Mouse (Mus musculus) CH12F3 (cell line): ENCODE measurements around the gene Cngb1.

Experiments
- in situ Hi-C: fragments of 300-500 bp; cut with MboI; formaldehyde crosslinking; loops from 2 replicates; pipeline ENCODE4 v1.14.3; 2020; ENCODE audit warnings: low sequenced_read_pairs

Gene Cngb1

DNA sequence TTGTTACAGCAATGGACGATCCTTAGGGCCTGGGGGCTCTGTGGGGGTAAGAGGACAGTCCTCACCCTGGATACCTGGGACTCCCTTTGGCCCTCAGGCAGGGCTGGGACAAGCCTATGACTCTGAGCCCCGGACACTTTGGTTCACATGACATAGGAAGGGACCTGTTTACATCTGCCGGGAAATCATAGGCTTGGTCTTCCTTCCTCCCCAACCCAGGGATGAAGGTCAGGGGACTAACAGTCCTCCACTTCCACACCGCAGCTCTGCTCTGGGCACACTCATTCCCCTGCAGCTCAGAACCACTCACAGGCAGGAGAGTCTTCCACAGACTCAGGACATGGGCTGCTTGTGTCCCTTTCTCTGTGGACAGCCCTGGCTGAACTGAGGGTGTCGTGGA is 20.4 kb upstream of the Cngb1 start:
- in situ Hi-C loops, result no loop called here

DNA sequence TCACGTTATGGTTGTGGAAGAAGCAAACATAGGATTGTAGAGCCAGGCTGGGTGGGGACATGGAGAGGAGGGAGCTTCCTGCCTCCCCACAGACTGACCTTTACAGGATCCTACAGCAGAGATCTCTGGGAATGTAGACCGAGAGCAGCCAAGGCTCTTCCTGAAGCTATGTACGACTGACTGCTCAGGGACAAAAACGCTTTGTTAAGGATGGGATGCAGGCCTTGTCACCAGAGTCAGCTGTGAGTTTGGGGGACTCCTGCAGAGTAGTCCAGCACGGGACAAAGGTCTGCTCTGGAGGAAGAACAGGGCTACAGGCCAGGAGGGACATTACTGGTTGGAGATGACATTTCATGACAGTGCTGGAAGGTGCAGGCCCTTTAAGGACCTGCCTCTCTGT is 18.3 kb upstream of the Cngb1 start:
- in situ Hi-C loops, result no loop called here

DNA sequence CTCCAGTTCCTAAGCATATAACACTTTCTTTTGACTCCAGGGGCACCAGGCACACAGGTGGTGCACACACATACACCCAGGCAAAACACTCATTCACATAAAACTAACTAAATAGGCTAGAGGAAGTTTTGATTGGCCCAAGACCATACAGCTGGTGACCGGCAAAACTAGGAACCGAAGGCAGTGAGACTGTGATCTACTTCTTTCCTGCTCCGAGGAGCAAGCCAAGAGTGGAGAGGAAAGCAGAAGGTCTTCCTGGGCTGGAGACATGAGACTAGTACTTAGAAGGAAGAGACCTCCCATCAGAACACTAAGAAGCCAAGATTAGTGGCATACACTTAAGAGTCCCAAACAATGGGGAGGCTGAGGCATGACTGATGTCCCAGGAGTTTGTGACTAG is 16.8 kb upstream of the Cngb1 start:
- in situ Hi-C loops, result no loop called here

DNA sequence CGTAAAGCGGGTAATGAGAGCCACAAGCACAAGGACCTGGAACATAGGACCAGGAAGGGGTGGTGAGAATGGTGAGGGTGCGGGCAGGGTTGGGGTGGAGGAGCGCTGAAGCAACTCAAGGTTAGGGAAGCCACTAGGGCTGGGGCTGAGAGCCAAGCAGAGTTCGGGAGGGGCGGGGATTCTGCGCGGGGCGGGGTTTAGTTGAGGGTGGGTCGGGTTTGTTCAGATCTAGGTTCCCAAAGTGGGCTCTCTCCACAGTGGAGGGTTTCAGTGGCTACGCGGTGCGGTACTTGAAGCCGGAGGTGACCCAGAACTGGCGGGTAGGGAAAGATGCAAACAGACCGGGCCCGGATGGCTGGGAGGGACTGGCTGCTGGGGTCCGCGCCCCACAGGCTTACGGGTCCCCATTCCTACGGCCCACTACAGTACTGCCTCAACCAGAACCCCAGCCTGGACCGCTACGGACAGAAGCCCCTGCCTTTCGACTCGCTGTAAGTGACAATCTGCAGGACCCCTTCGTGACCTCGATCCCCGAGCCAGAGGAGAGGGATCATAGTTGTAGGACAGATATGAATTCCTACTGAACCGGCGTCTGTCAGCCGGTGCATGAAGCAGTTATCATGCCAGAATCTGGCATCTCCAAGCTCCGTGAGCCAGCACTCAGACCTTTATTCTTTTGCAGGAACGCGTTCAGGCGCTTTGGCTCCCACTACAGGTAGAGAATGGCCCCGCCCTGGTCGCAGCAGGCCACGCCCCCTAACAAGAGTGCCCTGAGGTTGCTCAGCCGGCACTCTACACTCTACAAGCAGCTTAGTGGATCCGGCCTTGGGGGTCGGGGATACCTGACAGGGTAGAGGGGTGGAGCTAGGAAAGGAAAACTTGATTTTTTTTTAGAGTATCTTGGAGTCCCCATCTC is 14.1 kb upstream of the Cngb1 start:
- in situ Hi-C loops, result no loop called here

DNA sequence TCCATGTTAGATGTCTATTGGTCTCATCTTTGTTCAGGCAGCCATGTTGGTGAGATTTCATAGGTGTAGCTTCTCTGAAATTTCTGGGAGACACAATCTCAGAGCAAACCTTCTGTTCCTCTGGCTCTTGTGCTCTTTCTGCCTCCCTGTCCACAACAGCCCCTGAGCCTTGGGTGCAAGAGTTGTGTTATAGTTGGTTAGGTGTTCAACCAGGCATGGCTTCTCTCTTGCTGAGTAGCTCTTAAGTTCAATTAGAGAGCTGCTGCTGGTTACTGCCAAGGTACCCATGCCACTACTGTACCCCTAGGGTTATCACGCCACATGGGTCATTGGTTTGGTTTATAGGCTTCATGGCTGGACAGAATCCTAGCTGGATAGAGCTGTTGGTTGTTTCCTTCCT is 9.0 kb upstream of the Cngb1 start:
- in situ Hi-C loops, result no loop called here

DNA sequence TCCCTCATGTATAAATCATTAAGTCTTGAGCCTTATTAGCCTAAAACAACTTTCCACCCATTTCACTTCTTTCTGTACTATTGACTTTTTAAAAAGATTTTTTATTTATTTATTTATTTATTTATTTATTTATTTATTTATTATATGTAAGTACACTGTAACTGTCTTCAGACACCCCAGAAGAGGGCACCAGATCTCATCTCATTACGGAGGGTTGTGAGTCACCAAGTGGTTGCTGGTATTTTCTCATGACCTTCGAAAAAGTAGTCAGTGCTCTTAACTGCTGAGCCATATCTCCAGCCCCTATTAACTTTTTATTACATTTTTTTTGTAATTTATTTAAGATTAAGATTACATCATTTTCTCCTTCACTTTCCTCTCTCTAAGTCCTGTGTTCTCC is 8.3 kb upstream of the Cngb1 start:
- in situ Hi-C loops, result no loop called here

DNA sequence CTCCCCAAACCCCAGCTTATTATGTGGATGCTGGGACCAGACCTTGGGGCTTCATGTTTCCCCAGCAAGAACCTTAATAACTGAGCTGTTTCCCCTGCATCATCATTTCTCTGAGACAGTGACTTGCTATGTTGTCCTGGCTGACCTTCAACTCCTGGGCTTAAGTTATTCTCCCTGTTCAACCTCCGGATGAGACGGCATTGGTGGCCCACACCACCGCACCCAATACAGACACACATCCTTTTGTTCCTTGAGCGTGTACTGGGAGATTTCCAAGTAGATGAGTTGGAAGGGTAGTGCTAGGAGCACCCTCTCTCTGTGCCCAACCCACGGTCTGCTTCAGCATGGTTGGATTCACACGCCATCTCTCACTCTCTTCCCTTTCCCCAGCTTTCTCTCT is 7.5 kb upstream of the Cngb1 start:
- in situ Hi-C loops, result no loop called here

DNA sequence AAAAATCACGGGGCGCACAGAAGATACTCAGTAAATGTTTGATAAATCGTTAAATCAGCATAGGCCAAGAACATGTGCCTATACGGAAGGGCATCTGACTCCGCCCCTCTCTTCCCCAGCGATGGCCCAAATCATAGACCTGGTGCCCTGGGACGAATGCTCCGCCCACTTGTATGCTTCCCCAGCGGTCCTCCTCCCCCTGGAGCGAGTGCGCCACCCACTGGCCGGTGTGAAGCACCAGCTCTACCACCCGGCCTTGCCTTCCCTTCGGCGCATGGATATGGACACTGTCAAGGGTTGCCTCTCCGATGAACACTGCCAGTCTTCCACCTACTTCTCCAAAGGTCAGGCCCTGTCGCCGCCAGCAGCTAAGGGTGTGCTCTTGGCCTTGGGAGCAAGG is 6.5 kb upstream of the Cngb1 start:
- in situ Hi-C loops, result no loop called here

DNA sequence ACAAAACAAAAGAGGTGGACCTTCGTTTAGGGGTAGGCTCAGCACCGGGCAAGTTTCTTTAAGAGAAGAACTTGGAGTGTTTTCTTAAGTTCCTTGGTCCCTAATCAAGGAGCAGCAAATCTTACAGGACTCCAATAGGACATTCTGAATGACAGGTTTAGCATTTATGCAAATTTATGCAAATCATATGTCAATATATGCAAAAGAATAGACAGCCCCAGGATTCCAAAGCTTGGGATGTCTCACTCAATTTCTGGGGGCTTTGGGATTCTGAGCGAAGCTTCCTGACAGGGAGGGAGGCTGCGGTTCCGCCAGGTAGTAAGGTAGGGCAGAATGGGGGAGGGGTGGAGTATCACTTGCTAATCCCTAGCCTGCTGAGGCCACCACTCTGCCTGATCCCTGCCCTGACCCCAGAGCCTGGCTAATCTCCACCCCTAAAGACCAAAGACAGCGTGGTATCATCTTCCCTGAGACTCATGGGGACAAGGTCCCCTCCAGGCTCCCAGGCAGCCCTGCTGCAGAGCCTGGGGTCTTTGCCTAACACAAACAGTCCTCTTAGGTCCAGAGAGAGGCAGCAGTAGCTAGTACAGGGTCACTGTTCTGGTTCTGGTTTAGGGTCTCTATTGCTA is 4.1 kb upstream of the Cngb1 start, which contains the start of gene Tepp:
Gene Tepp (plus strand): TSS at position 225 of the 629 bp plus-strand sequence.
- in situ Hi-C loops, result no loop called here

DNA sequence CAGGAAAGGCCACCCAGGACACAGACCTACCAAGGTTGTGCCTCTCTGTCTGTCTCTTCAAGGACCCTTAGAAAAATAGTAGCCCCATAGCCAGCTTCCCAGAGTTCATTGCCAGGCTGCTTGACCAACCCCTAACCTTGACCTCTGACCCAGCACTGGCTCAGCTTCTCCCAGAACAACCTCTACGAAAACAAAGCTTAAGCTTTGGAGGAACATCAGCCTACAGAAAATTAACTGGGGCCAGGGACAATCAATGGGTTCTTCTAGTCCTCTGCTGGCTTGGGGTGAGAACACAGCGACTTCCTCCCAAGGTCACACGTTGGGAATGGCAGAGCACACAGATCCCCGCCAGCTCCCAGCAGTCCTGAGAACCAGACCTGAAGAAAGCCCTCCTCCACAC is 859 bp downstream of the Cngb1 start:
- in situ Hi-C loops, result no loop called here

DNA sequence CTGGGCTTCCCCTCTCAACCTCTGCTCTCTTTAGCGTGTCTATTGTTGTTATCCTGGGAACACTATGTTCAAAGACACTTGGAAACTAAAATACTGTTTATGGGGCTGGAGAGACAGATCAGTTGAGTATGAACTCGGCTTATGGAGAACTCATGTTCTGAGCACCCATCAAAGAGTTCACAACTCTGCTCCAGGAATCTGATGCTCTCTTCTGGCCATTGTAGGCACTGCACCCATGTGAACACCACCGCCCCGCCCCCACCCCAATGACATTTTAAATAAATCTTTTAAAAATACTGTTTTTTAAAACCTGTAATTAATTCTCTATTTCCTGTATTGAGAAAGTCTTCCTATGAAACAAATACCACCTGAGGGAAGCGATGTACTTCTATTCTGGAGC is 4.0 kb downstream of the Cngb1 start:
- in situ Hi-C loops, result no loop called here

DNA sequence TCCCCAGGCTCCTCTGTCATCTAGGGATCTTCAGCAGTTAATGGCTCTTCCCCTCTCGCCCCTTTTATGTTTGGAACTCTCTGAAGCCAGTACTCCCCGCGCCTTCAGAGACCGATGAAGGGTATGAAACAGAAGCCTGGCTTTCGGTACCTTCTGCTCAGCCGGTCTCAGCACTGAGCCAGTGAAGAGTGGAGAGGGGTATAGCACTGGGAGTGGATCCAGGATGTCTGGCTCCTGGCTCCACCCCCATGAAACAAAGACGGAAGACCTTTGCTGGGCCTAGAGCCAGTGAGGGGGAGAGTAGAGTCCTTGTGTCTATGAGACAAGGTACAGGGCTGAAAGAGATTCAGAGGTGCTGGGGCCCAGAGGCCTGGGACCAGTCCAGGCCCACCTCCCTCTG is 12.5 kb downstream of the Cngb1 start:
- in situ Hi-C loops, result no loop called here

DNA sequence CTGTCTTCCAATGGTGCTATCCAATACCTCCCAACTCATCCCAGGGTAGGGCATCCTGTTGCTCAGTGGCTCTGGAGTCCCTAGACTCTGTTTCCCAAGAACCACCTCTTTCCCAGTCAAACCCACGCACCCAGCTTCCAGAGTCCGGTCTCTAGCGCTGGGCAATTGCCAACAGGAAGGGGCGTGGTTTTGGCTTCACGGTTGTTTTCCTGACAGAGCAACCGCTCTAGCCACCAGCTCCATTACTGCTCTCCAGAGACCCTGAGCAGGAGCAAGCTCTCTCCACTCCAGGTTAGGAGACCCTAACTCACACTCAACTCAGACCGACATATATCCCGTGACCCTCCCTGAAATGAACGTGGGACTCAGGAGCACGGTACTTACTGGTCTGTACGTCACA is 13.2 kb downstream of the Cngb1 start:
- in situ Hi-C loops, result no loop called here

DNA sequence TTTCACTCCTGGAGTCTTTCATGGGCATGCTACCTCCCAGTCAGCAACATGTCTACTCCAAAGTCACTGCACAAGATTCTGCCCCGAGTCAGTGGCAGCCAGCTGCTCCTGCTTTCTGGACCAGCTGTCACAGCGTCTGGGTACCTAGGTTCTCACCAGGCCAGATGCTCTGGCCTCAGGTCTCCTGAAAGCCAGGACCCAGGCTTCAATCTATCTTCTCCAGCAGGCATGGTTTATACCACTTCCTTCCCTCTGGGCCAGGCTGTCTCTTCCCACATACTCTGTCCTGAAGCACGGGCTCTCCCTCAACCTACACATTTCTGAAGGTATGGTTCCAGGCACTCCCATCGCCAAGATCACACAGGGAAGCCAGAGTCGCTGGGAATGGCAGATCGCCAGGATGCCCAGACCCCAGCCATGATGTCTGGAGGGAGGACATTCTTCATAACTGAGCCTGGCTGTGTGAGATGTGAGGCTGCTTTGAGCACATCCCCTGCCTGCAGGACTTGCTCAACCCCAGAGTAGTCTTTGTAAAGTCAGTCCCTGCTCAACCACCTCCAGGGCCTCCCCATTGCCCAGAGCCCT is 17.2 kb downstream of the Cngb1 start:
- in situ Hi-C loops, result no loop called here

DNA sequence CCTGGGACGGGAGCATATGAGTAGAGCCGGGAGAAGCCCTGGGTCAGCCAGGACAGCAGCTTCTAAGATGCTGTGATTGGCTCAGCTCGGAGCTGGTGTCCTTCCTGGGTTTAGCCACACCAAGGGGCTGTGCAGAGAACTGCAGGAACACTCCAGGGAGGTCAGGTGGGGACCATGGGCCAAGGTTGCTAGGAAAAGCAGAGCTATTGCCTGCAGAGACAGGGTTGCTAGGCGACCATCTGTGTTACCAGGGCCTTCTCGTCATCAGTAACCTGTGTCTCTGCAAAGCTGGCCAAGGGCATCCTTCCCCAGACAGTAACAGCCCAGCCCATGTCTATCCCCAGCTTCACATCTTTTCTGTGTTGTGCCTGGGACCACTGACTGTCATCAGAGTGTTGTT is 24.9 kb downstream of the Cngb1 start:
- in situ Hi-C loops, result no loop called here

DNA sequence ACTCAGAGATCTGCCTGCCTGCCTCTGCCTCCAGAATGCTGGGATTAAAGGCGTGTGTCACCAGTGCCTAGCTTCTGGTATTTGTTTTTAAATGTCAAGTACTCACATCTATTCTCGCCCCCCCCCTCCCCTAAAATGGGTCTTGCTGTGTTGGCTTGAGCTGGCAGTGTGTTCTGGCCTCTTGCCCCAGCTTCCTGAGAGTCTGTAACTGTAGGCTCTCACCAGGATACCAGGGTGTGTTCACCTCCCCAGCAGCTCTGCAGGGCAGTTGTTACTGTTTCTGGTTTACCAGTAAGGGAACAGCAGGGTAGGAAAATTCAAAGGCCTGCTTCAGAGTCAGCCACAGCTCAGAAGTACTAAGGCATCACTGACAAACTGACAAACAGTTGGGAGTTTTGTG is 33.5 kb downstream of the Cngb1 start:
- in situ Hi-C loops, result no loop called here

DNA sequence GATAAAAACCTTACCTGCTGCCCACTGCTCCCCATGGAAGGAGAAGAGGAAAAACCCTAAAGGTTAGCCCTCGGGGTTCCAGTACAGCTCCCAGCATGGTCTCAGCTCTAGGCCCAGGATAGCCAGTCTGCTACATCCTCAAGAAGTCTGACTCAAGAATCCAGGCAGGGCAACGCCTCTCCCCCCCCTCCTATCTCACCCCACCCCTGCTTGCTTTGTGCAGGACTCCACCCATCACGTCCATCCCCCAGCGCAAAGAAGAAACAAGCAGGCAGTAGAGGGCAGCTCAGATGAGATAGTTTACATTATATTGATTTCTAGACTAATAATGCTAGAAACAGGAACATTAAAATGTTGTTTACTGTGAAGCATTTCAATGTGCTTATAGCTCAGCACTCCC is 34.5 kb downstream of the Cngb1 start:
- in situ Hi-C loops, result no loop called here

DNA sequence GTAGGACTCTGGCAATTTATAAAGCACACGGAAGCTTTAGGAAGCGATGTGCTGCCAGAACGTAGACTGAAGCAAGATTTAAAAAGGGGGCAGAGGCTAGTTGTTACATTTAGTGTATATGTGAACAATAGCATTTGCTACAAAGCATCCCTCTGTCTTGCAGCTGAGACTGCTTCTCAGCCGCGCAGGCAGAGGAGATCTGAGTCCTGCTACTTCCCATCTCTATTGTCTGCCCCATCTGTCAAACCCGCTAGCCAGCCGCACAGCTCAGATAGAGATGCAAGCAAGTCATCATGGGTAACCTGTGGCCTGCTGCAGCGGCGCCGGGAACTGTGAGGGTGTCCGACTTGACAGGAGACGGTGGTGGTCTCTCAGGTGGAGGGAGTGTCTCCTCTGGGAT is 35.9 kb downstream of the Cngb1 start:
- in situ Hi-C loops, result no loop called here

DNA sequence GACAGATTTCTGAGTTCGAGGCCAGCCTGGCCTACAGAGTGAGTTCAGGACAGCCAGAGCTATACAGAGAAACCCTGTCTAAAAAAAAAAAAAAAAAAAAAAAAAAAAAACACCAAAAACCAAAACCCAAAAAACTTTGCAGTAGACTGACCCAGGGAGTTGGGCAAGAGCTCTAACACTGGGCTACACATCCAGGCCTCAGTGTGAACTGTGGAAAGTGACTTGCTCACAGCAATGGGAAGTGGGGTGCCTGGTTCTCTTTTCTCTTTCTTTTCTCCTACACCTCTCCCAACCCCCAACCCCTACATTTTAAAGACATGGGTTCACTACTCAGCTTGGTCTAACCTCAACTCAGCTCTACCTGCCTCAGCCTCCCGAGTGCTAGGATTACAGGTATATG is 44.2 kb downstream of the Cngb1 start:
- in situ Hi-C loops, result no loop called here

DNA sequence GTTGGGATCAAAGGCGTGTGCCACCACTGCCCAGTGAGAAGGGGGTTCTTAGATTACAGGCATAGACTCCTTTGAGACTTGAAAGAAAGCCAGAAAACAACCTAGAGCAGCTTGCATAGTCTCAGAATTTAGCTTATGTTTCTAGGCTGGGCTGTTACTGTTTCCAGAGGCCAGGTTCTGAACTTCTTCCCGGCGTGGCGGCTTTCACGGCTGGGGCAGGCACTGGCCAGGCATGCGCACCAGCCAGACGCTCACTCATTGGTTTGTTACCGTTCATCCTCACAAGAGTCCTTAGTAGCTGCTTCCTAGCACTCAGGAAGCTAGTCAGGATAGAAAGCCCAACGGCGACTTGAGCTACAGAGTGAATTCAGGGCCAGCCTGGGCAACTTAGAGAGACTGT is 50.8 kb downstream of the Cngb1 start:
- in situ Hi-C loops, result loop anchor here (10.0 kb wide), 1 partner anchor 169 kb away; no protein-coding TSS in a partner anchor

DNA sequence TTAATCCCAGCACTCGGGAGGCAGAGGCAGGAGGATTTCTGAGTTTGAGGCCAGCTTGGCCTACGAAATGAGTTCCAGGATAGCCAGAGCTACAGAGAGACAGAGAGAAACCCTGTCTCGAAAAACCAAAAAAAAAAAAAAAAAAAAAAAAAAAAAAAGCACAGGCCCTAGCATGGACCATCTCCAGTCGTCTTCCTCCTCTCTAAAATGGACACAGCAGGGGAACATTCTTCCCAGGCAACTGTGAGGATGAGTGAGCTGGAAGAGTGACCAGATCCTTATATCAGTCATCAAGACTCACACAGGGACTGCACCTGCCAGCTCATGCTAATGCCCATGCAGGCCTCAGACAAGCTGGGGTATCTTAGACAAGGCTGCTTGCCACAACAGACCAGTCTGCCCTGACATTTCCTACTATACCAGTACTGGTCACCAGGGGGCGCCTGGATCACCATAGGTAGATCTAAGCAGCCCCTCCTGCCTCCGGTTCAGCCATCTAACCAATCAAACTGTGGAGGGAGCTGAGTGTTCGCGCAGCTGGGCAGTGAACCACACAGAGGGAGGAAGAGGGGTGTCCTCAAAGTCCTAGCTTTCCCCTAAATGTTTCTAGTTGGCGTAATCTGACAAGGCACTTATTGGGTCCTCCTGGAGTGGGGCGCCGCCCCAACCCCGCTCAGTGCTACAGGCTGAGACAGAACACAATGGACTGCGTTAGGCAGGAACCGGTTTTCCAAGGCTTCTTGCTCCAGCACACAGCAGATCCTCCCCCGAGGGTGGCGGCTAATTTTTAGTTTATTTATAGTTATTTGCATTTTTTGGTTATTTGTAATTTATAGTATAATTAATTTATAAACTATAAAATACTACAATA is 51.6 kb downstream of the Cngb1 start:
- in situ Hi-C loops, result loop anchor here (10.0 kb wide), 1 partner anchor 170 kb away; no protein-coding TSS in a partner anchor
